Mouse (Mus musculus): Measurements from ENCODE around the gene Gm3854. TPM values are rescaled to one million over a fixed set of nuclear protein-coding genes. Genes with fewer than 3 reads are reported as not detected.
"Not testable (repeated sequence)": the region's sequence is repeated elsewhere in the genome, so short reads cannot be mapped to it uniquely, and the experiment has no call there.

The Gm3854 gene
- total RNA-seq, 2 experiments from 2014 or later = 6.0 to 6.8 TPM

DNA sequence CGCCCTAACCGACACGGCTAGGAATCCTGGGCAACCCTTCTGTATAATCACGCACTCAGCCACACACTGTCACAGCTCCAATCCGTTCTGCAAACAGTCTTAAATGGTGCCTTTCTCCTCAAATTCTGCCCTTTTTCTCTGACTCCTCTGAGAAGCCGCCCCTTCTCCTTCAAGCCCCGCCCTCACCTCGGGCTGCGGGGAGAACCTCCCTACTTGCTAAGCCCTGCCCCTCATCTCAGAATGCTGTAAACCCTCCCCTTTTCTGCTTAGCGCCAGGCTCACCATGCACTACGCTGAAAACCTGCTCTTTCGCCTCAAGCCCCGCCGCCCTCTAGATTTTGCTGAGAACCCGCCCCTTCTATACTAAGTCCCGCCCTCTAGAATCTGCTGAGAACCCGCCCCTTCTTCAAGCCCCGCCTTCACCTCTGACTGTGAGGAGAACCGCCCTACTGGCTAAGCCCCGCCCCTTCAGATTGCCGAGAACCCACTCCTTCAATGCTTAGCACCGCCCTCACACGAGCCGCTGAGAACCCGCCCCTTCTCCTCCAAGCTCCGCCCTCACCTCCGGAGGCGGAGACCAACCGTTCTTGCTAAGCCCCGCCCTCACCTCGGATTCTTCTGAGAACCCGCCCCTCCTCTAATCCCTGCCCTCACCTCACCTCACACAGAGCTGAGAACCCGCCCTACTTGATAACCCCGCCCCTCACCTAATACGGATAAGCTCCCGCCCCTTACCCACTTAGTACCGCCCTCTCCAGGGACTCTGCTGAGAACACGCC lies 18.9 kb downstream of the Gm3854 start:
- Histone ChIP-seq H3K4me3 (peak overlapping the region; percentile 61), H3K27ac (peak overlapping the region; percentile 70)
- intact Hi-C loops (cut with DNase I) = loop anchor here (2.0 to 10.0 kb wide), 6 partner anchors 20 to 935 kb away; partner anchors contain the start of genes Zfp28 and Zfp444
- no peak for TF ChIP-seq CTCF (IDR thresholded peaks at IDR 0.05)
- DNase-seq (ENCODE audit: extremely low spot score in 1 of 2, low spot score in 2 of 2) = peak; percentile 96 to 98

DNA sequence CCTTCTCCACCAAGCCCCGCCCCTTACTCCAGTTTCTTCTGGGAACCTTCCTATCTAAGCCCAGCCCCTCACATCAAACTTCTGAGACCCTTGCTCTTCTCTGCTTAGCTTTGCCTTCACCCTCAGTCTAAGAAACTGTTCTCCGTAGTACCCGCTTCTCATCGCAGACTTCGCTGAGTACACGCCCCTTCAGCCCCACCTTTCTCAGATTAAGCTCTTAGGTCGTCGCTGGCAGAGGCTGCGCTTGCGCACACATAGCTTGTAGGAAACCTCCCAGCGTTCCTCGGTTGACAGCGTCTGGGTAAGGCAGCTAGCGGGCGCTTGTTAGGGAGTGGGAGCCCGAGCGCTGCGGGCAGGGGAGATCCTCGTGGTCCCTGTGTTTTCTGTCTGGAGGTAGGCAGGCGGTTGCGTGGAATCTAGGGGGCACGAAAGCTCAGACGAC lies 19.5 kb downstream of the Gm3854 start, which contains the start of gene Zfp78:
Zfp78 (plus strand) TSS at position 234 of the 442 bp plus-strand sequence.
- Histone ChIP-seq H3K4me3 (peak within 1 kb of the TSS; percentile 61), H3K27ac (peak within 1 kb of the TSS; percentile 70)
- peak in 1 of 2 experiments; percentile 85 for DNase-seq (ENCODE audit: extremely low spot score in 1 of 2, low spot score in 2 of 2)
- TF ChIP-seq CTCF (IDR thresholded peaks at IDR 0.05) = no peak; the same call in none of the 2 replicates
- intact Hi-C loops (cut with DNase I) = loop anchor here (2.0 to 10.0 kb wide), 6 partner anchors 20 to 934 kb away; partner anchors contain the start of genes Zfp28 and Zfp444

DNA sequence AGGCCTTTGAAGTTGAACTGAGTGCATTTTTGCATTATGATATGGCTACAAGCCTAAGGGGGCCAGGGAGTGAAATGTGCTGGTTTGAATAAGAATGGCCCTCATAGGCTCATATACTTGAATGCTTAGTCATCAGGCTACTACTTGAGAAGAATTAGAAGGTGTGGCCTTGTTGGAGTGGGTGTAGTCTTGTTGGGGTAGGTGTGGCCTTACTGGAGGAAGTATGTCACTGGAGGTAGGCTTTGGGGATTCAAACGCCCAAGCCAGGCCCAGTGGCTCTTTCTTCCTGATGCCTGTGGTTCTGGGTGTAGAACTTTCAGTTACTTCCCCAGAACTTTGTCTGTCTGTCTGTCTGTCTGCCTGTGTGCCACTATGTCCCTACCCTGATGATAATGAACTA lies 21.2 kb downstream of the Gm3854 start:
- intact Hi-C loops (cut with DNase I) = loop anchor here (5.0 to 10.0 kb wide), 5 partner anchors 192 to 933 kb away; partner anchors contain the start of gene Zfp444
- no peak for TF ChIP-seq CTCF (IDR thresholded peaks at IDR 0.05)
- Histone ChIP-seq H3K4me3 (no peak overlapping the region), H3K27ac (no peak overlapping the region)
- DNase-seq (ENCODE audit: extremely low spot score in 1 of 2, low spot score in 2 of 2) = no peak

DNA sequence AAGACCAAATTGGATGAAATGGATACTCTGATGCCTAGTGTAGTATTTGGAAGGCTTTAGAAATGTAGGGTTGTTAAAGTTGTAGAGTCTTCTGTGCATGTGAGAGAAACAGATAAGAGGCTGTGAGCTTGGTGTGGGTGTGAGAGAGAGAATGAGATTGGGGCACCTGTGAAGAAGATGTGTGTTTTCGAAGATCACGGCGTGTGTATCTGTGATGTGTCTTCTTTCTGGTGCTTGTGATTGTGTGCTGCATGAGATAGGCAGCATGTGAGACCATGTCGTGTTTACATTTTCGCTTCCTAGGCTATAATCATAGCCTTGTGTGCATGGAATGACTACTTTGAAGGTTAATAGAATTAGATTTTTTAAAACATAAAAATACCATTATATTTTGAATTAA lies 23.6 kb downstream of the Gm3854 start:
- no peak overlapping the region for H3K27ac ChIP-seq
- no peak for DNase-seq (ENCODE audit: extremely low spot score in 1 of 2, low spot score in 2 of 2)
- intact Hi-C loops (cut with DNase I) = loop anchor here (10.0 kb wide), 2 partner anchors 218 to 358 kb away; no protein-coding TSS in a partner anchor
- H3K4me3 ChIP-seq = no peak overlapping the region
- no peak for TF ChIP-seq CTCF (IDR thresholded peaks at IDR 0.05)

DNA sequence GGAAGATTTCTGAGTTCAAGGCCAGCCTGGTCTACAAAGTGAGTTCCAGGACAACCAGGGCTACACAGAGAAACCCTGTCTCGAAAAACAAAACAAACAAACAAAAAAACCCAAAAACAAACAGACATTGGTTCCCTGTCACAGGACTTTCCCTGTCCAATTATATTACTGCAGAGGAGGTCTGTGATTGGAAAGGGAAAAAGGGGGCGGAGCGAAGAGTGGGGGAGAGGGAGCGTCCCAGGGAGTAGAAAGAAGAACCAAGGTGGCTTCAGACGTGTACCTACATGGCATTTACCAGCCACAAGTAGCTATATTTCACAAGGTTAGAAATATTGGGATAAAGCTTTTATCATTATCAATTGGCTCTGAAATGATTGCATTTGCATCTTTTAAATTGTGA lies 24.6 kb downstream of the Gm3854 start:
- H3K4me3 ChIP-seq; H3K27ac ChIP-seq; DNase-seq (ENCODE audit: extremely low spot score in 1 of 2, low spot score in 2 of 2): not testable (repeated sequence)
- intact Hi-C loops (cut with DNase I) = loop anchor here (10.0 kb wide), 2 partner anchors 217 to 357 kb away; no protein-coding TSS in a partner anchor

DNA sequence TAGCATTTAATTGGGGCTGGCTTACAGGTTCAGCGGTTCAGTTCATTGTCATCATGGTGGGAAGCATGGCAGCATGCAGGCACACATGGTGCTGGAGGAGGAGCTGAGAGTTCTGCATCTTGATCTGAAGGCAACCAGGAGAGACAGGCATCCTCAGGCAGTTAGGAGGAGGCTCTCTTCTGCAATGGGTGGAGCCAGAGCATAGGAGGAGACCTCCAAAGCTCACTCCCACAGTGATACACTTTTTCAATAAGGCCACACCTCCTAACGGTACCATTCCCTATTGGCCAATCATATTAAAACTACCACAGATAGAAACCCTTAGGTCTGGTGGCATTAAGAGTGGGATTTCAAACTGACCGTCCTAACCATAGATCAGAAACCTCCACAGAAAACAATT lies 25.9 kb downstream of the Gm3854 start:
- no peak overlapping the region for H3K4me3 ChIP-seq
- intact Hi-C loops (cut with DNase I) = loop anchor here (10.0 kb wide), 2 partner anchors 215 to 355 kb away; no protein-coding TSS in a partner anchor
- TF ChIP-seq CTCF (IDR thresholded peaks at IDR 0.05) = no peak
- no peak overlapping the region for H3K27ac ChIP-seq
- DNase-seq (ENCODE audit: extremely low spot score in 1 of 2, low spot score in 2 of 2) = no peak

DNA sequence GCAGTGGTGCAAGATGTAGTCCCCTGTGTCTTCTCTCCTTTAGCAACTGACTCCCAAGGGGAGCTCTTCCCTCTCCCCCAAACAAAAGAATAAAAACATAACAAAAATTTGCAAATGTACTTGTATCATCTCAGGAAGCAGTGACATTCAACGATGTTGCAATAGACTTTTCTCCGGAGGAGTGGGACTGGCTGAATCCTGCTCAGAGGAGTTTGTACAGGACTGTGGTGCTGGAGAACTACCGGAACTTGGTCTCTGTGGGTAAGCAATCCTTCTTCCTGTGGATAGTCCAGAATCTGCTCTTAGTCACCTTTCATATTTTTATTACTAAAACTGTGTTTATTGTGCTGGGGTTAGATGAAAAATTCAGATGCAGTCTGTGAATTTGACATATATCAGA lies 29.4 kb downstream of the Gm3854 start:
- no peak overlapping the region for H3K27ac ChIP-seq
- intact Hi-C loops (cut with DNase I) = no loop called here

DNA sequence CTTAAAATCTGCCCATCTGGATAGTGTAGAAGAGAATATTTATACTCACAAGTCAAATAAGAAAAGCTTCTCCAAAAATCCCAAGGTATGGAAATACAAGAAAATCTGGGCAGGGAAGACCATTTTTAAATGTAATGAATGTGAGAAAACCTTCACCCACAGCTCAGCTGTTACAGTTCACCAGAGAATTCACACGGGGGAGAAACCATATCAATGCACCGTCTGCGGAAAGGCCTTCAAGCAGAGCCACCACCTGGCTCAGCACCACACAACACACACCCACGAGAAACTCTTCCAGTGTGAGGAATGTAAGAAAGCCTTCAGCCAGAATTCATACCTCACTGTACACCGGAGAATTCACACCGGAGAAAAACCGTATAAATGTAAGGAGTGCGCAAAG lies 34.9 kb downstream of the Gm3854 start:
- TF ChIP-seq CTCF (IDR thresholded peaks at IDR 0.05) = no peak
- peak; percentile 34 to 58 for DNase-seq (ENCODE audit: extremely low spot score in 1 of 2, low spot score in 2 of 2)
- H3K27ac ChIP-seq = no peak overlapping the region
- no peak overlapping the region for H3K4me3 ChIP-seq
- intact Hi-C loops (cut with DNase I) = loop anchor here (1.0 kb wide), 2 partner anchors 42 to 398 kb away; no protein-coding TSS in a partner anchor

More for the DNA sequence above, 29.4 kb downstream of the Gm3854 start:
- H3K4me3 ChIP-seq = no peak overlapping the region
- DNase-seq (ENCODE audit: extremely low spot score in 1 of 2, low spot score in 2 of 2) = no peak
- no peak for TF ChIP-seq CTCF (IDR thresholded peaks at IDR 0.05)

DNA sequence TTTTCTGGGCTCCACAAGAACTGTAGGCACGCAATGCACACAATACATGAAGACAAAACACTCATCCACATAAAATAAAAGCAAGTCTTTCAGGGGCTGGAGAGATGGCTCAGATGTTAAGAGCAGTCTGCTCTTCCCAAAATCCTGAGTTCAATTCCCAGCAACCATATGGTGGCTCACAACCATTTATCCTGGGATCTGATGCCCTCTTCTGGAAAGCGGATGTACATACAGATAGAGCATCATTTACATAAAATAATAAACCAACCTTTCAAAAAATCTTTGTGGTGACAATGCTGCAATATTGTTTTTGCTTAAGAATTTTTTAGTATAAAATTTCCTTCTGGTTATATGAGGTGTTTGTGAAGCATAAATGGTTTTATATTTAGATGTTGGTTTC lies 37.9 kb downstream of the Gm3854 start:
- H3K27ac ChIP-seq = no peak overlapping the region
- intact Hi-C loops (cut with DNase I) = no loop called here
- no peak for DNase-seq (ENCODE audit: extremely low spot score in 1 of 2, low spot score in 2 of 2)
- no peak overlapping the region for H3K4me3 ChIP-seq
- peak; percentile 22 for TF ChIP-seq CTCF (IDR thresholded peaks at IDR 0.05)

DNA sequence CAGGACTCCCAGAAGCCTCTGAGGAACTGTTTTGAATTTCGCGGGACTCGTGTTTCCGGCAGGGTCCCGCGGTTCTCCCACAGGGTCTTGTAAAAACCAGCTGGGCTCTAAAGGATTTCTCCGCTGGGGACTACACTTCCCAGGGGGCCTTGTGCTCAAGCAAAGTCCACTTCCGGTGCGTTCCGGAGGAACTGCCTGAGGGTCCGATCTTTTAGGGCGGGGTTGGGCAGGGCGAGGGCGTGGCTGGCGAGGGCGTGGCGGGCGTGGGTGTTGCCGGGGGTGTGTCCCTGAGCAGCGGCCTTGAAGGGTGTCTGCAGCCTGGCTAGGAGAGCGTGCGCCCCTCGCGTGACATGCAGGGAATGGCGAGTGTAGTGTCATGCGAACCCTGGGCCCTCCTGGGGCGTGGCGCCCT lies 39.5 kb downstream of the Gm3854 start, which contains the start of gene Zfp28:
Zfp28 (plus strand) TSS at position 252 of the 412 bp plus-strand sequence.
- peak; percentile 87 to 89 for DNase-seq (ENCODE audit: extremely low spot score in 1 of 2, low spot score in 2 of 2)
- Histone ChIP-seq H3K4me3 (peak within 1 kb of the TSS; percentile 57), H3K27ac (0 out of 2 replicates have a peak within 1 kb of the TSS, but pooled peaks have one; percentile 58)
- intact Hi-C loops (cut with DNase I) = loop anchor here (1.0 to 2.0 kb wide), 2 partner anchors 15 to 20 kb away; partner anchors contain the start of genes Smim17 and Zfp78
- TF ChIP-seq CTCF (IDR thresholded peaks at IDR 0.05) = no peak; the same call in 1 of the 2 replicates

DNA sequence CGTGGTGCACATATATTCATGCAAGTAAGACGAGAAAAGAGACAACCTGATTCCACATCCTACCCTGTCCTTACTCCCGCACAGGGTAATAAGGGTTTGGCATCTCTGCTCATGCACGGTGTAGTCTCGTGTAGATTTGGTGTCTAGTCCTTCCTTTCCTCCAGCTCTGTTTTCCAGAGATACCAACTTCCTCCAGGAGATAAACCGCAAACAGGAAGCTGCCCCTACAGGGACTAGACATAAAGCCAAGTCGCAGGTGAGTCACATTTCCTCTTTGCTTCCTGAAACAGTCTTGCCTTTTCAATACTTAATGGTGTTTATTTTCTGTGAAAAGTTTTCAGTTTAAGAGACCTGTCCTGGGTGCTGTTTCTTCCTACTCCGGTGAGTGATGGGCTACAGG lies 40.5 kb downstream of the Gm3854 start:
- no peak overlapping the region for H3K27ac ChIP-seq
- no peak for TF ChIP-seq CTCF (IDR thresholded peaks at IDR 0.05)
- no peak for DNase-seq (ENCODE audit: extremely low spot score in 1 of 2, low spot score in 2 of 2)
- intact Hi-C loops (cut with DNase I) = no loop called here
- peak overlapping the region; percentile 57; the same call in 1 of the 2 replicates for H3K4me3 ChIP-seq

DNA sequence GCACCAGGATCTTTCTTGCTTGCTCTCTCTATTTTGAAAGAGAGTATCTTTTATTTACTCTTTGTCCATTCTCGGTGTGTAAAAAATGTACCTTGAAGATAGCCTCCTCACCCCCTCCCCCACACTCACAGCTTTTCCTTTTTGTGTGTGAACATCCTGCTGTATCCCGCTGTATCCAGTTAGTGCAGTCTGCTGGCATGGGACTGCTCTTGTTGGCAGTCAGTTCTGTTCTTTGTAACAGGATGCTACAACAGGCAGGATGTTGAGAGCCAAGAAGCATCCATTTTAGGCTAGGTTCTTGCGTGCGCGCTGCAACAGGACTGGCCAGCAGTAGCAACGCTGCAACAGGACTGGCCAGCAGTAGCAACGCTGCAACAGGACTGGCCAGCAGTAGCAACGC lies 43.4 kb downstream of the Gm3854 start:
- Histone ChIP-seq H3K4me3 (no peak overlapping the region), H3K27ac (no peak overlapping the region)
- intact Hi-C loops (cut with DNase I) = no loop called here
- TF ChIP-seq CTCF (IDR thresholded peaks at IDR 0.05) = no peak
- DNase-seq (ENCODE audit: extremely low spot score in 1 of 2, low spot score in 2 of 2) = no peak
